Mouse (Mus musculus): Measurements from ENCODE around the gene Sc5d.

Sc5d gene

DNA sequence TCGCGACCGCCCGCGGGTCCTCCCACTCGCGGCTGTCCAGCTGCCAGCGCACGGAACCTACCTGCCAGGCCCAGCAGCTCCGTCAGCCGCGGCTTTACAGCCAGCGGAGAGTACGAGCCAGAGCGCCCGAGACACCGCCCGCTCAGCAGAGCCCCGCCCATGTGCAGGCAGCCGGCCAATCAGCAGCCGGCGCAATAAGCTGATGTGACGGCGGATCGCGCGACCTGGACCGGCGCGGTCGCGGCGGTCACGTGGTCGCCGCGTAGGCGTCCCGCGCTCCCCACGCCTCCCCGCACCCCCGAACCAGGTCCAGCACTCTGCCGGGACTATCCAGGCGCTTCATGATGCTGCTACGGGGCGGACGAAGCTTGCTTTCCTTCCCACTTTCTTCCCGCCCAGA lies at the start of gene Sc5d:
TSS of gene Sc5d (minus strand) at position 112 of the 400 bp plus-strand sequence.
- peak; percentile 96 for DNase-seq

DNA sequence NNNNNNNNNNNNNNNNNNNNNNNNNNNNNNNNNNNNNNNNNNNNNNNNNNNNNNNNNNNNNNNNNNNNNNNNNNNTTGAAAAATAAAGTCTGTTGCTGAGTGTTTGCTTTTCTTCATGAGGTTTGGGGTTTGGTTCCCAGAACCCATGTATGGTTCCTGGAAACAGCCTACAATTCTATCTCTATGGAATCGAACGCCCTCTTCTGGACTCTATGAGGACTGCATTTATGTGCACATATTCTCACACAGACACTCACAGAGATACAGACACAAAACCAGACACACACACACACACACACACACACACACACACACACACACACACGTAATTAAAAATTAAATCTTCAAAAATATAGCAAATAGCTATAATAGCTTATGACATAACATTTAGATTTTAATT lies 47.3 kb upstream of the Sc5d start:
- DNase-seq = no peak

DNA sequence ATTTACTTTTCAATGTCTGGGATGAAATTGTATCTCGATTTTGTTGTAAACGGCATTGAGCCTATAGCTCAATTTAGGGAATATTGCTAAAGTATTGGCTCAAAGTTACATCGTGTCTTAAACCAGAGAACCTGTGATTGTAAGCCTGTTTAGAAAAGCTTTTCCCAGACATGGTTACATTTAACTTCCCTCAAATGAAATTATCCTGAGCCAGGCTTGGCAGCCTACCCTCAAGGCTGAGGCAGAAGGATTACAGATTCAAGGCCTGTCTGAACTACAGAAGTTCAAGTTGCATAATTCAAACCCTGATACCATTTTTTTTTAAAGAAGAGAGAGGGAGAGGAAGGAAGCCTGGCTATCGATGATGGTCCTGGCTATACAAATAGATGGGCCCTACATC lies 39.8 kb upstream of the Sc5d start:
- no peak for DNase-seq

DNA sequence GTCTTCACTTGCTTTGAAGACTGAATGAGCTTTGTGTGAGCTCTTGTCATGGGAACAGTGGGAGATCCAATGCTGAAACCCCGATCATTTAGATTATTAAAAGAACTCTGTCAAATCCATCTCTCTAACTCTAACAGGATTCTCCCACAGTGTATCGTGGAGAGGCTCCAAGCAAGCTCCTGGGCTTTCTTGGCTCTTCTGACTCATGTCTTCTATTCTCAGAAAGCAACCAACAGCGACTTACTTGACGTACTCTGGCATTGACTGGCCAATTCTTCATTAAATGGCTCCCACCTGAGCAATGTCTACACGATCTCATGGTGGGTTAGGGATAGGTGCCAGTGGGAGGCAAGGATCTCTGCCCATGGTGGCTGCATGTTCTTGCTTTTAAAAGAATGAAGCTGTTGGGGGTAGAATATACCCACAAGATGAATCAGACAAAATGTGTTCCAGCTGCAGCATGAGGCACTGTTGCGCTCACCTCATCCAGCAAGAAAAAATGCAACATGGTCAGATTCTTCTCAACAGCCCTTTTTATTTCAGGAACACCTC lies 37.1 kb upstream of the Sc5d start:
- DNase-seq = no peak

DNA sequence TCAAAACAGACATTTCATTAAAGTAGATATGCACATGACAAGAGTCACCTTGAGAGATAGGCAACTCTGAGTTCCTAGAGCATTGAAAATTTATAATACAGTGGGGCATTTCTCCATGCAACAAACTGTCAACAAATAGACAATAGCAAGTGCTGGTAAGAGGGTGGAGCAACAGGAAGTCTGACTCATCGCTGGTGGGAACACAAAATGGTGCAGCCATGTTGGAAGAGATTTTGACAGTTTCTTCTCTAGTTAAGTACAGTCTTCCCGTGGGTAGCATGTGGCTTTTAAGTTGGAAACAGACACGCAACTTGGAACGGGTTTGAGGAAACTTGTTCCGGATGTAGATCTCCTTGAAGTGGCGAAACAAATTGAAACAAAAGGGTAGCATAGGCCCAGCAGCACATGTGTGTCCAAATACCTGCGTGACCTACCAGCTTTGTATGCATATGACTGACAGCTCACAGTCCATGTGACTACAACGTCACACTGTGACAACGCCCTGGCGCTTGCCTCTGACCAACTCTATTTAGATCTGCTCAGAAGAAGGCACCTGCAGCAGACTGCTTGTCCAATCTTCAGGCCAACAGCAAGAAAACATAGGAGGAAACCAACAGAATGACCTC lies 32.4 kb upstream of the Sc5d start:
- DNase-seq = no peak

DNA sequence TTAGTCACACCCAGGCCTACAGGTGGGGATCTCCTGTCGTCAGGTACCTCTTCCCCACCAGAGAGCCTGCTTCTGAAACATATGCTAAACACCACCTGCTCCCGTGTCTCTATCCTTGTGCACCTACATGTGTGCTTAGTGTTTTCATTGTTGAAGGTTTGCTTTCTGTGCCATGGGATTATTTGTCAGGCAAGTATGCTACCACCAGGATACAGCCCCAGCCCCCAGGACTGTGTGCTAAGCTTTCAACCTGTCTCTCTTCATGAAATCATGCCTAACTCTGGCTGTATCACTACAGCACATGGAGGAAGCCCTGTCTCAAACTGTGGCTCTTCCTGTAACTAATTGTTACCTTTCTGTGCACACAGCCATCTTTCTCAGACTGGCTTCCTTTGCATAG lies 30.1 kb upstream of the Sc5d start:
- DNase-seq = no peak

DNA sequence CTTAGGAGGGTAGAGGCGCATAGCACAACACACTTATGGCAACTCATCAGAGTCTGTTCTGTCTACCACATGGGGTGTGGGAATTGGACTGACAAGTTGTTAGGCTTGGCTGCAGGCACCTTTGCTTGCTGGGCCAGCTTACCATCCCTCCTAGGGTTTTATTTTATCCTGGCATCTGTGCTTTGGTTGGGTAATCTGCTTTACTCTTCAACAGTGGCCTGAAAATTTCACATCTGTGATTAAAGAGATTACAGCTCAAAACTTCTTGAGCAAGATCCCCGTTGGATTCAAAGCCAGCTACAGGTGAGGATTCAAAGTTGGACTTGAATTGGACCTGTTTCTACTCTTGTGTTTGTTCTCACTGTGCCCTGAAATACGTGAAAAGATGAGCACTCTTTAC lies 29.5 kb upstream of the Sc5d start:
- DNase-seq = no peak

DNA sequence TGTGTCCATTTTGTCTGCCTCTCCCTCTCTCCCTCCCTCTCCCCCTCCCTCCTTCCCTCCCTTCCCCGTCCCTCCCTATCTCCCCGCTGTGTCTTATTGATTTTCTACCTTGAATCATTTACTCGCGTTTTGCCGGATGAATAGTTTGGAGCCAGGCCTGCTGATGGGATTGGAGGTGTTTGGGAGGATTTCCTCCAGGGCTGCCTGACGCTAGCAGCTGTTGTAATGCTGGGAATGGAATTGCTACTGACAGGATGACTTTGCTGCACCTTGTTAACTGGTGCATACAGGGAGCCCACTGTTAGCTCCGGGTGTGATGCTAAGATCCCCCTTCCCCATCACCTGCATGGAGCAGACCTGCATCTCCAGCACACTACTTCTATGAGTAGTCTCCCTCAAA lies 29.0 kb upstream of the Sc5d start:
- no peak for DNase-seq

DNA sequence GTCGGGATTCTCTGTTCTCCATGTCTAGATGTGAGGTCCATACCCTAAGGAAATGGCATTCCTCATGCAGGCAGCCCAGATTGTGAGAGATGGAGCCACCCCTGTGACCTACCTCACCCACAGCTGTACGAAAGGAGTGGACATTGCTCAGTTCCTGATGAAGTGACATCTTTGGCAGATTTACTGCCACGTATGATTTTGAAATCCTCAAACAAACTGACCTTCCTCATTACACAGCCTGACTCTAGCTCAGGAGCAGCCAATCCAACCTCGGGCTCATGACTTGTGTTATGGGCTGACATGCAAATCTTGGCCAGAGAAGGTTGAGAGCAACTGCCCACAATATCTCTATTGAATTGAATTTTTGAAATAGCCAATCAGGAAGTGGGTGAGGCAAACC lies 15.6 kb upstream of the Sc5d start:
- DNase-seq = no peak

DNA sequence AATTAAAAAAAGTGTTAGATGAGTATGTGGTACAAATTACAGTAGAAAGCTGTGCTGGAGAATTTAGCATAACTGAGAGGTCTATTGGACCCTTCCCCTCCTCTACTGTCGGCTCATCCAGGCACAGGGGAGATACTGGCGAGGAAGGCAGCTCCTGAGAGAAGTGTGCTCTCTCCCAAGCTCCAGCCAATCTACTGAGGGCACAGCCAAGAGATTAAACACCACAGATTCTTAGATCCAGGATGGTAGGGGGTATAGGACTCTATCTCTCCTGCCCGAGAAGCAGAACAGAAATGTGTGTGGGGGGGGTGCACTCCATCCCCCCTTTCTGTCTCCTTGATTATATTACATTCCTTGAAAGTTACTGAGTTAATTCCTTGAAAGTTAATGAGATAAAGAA lies 14.0 kb upstream of the Sc5d start:
- DNase-seq = no peak

DNA sequence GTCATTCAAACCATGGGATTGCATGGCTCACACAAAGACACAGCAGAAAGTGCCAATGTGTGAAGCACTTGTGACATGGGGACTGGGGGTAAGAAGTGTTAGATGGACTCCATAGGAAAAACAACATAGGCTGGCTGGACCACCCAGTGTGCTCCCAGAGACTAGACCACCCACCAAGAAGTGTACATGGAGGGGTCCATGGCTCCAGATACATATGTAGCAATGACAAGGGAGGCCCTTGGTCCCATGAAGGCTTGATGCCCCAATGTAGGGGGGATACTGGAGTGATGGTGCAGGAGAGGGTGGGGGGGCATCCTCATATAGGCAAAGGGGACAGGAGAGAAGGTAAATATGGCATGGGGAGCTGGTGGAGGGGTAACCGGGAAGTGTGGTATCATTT lies 13.6 kb upstream of the Sc5d start:
- no peak for DNase-seq

DNA sequence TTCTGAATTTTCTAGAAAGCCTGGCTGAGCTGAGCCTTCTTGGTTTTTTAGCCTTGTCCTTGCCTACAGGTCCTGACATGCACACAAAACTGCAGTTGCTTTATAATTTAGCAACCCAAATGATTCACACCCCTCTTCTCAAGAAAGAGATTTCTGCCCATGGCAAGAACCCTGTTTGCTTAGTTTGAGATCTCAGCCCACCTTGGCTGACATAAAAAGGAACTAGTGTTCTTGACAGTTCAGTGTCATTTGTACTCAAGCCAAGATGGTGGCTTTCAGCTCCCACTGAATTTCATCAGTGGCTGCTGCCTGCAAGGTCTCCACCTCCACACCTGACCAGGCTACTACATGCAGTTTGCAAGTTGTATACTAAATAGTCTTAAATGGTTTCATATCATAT lies 13.1 kb upstream of the Sc5d start:
- DNase-seq = no peak

DNA sequence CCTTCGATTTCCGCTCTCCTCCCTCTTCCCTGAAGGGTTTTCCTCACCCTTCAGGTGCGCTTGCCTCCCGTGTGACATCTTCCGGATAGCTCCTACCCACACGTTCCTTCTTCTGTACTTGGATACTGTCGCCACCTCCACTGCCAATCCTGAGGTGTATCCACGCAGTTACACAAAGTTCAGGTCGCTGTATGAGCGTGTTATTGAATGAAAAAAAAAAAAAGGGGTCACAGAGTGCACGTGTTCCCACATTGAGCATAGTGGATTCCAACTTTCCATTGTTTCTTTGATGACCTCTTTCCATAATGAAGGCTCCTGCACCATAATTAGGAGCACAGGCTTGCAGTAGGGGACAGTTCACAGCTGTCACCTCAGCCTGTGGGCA lies 11.7 kb upstream of the Sc5d start:
- DNase-seq = no peak

DNA sequence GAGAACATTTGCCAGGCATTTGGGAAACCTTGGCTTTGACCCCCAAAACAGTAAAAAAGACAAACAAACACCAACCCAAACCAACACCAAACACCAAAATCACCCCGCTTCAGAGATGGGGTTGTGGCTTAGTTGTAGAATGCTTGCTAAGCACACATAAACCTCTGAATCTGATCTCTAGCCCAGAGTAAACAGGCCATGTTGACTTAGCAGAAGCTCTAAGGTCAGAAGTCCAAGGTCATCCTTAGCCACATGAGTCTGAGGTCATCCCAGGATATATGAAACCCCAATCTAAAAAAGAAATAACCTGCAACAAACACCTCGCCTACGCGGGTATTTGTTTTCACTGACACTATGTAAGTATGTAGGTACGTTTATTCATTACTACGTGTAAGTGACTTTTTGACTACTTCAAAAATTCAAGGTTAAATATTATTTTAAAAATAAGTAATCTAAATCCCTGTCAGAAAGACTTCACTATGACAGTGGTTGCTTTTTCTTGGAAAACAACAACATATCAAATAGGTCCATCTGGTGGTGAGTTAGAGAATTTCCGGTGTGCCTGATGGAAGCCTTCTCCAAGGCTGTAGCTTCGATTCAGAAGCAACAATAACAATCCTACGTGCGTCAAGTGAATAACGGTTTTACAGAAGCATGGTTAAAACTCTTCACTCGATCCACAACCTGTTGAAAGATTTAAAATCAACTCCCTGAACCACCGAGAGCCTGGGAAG lies 11.1 kb upstream of the Sc5d start:
- DNase-seq = no peak

DNA sequence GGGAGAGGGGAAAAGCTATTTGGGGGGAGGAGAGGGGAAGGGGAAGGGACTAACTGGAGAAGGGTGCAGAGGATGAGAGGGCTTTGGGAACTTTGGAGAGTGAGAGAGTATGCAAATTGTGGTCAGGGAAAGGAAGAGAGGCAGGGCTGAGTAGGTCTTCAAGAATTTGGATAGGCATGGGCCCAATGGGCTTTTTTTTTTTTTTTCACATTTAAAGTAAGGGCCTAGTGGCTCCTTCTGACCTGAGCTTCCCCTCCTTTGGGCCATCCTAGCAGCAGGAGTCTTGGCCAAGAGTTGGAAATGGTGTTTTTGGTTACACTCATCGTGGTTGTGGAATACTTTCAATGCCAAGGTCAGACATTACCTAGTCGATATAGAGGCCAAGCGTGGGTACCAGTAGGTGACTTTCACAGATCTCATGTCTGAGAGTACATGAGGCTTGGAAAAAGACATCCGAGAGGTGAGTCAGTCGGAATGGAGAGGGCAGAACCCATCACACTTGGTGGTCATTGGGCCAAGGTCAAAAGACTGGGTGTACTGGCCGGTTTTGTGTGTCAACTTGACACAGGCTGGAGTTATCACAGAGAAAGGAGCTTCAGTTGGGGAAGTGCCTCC lies 9.7 kb upstream of the Sc5d start:
- DNase-seq = no peak

DNA sequence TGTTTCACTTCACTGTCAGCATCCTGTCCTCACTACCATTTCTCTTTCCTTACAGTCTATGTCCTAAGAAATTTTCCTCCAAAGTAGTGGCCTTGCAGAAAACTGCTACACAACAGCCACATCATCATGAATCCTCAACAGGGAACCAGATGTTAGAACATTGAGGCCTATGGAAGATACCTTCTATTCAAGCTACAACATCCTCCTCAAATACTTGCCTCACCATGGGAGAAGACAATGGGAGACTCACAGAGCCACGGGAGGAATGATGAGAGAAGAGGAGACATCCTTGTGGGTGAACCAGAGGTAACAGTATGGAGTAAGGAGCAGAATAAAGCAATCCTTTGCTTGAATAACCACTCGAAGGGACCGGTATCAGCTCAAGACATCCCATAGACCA lies 9.1 kb upstream of the Sc5d start:
- no peak for DNase-seq

DNA sequence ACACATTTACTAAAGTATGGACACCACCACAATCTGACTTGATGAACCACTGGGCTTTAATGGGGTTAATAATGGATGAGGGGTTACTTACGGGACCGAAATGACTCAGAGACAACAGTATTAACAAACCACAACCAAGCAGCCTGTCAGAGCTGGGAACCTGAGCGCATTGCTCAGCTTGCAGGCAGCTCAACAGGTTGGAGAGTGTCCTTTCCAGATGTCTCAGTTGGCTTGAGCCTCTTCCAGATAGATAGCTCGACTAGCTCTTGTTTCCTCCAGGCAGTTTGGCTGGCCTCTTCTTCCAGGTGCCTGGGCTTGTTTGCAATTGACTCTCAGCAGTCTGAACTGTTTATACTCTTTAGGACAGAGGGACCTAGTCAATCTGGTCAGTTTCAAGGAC lies 8.6 kb upstream of the Sc5d start:
- DNase-seq = no peak

DNA sequence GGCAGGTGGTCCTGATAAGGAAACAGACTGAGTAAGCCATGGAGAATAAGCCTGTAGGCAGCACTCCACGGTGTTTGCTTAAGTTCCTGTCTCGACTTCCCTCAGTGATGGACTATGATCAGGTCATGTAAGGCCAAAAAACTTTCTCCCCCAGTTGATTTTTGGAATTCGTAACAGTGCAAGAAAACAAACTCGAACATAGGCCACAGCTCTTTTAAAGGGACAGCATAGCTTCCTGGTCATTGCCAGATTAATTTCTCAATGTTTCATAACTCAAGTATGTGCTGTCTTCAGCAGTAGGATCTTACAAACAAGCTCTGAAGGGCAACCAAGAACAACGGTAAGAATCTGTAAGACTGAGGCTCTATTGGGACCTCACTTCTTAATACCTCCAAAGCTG lies 7.4 kb upstream of the Sc5d start:
- DNase-seq = no peak

DNA sequence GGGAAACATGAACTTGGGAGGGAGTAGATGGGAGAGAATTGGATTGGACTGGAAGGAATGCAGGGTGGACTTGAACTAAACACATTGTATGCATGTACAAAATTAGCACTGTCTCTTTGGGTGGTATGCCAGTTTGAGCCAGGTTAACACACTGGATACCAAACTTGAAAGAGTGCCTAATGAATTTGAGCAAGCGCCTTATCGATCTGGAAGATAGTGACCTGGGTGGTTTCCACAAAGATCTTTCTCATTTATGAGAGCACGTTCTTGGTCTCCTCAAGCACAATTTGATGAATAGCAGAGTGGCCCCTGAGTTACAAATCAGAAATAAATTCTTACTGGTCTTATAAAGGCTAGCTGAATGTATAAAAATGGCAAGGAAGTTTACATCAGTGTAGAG lies 6.6 kb upstream of the Sc5d start:
- DNase-seq = no peak

DNA sequence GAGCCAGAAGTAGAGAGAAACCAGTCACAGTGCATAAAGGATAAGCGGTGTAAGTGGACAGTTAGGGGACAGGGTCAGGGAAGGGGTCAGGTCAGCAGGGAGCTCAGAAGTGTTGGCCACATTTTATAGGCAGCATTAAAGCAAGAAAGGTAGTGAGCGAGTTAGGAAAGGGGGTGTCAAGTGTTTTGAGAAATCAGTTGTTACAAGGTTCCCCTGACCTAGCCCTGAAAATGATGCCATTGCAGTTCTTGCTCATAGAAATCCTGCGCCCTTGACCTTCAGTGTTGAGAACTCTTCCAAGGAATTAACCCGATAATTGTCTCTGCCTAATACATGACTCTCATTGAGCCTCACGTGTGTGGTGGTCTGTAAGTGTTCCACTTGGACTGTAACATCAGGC lies 6.0 kb upstream of the Sc5d start:
- DNase-seq = no peak

DNA sequence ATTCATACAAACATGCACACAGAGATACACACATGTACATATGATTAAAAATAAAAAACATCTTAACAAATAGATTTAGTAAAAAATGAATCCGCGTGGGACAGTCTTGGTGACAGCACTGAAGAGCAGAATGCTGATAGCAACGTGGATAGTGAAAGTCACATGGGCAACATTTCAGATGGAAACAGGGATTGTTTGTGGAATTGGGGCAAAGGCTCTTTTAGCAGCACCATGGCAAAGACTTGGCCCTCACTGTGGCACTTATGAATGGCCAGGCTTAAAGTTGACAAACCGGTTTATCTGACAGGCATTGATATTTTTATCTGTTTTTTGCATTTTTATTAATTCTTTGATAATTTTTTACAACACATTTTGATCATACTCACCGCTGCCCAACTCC lies 4.3 kb upstream of the Sc5d start:
- DNase-seq = no peak

DNA sequence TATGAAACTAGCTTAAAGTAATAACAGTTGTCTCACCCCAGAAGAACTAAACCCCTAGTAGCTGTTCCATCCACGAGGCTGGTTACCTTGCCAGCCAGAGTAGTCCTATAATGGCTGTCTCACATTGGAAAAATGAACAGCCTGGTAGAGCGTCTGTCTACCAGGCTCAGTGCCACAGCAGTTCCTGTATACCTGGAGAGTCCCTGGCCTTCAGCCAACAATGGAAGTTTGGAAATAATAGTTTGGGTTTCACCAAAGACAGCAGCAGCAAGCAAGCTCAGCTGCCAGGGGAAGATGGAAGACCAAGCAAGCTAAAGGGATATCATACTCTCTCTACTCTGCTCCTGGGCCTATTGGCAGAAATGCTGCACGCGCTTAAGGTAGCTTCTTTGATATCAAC lies 1.3 kb upstream of the Sc5d start:
- DNase-seq = no peak

DNA sequence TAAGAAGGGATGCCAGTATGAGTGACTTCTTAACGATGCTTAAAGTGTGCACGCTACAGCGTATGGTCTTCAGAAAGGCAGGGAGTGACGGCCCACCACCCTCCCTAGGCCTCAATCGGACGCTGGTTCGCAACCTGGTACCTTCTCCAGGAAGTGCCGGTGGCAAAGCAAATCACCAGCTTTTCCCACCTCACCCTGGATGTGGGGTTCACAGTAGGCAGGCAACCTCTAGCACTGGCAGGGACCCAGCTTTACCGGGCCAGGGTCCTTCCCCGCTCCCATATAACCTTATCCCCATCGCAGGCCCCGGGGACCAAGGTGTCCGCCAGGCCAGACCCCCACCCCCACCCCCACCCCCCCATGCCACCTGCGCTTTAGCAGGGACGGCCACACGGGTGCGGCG lies 346 bp downstream of the Sc5d start:
- no peak for DNase-seq

DNA sequence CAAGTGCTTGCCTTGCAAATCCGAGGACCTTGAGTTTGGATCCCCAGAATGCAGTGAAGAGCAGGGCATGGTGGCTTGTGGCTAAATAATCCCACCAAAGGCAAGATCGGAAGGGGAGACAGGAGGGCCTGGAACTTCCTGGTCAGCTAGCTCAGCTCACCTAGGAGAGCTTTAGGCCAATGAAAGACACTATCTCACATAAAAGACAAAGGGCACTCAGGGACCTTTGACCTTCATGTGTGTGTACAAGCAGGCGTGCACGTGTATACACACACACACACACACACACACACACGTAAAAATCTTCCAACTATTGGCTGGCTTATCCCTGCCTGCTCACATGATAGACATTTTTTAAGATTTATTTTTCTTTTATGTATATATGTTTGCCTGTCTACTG lies 3.6 kb downstream of the Sc5d start:
- DNase-seq = no peak

DNA sequence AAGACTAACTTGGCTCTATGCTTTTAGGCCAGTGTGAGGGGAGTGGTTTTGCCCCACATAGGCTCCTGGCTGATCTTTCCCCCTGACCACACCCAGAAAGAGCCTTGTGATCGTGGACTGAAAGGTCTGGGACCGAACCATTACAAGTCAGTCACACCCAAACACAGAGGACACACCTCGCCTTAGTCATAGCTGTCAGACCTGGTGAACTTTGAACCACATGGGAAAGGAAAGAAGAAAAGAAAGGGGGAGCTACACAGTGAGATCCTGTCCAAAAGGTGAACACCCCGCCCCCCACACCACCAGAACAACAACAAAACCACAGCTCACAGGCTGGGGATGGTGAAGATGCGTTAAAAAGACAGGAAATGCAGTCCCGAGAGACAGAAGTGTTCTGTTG lies 14.9 kb downstream of the Sc5d start:
- DNase-seq = no peak

All from kidney, adult 18-20 months (tissue).